Mouse (Mus musculus) E14TG2a.4 (cell line): ENCODE data around the gene Atat1.

ENCODE experiments used
- H3K27me3 ChIP-seq: 2 replicates; pipeline ENCODE4 v1.6.1; 2014; ENCODE audit warnings: low read length, control low read depth; ENCODE audit not compliant: insufficient read depth
- H3K36me3 ChIP-seq: 2 replicates; pipeline ENCODE4 v1.6.1; 2014; ENCODE audit warnings: low read length, control low read depth; ENCODE audit not compliant: insufficient read depth
- H3K4me1 ChIP-seq: replicated peaks from 2 replicates; pipeline ENCODE4 v1.6.1; 2014; ENCODE audit warnings: low read depth, low read length, control low read depth
- H3K4me3 ChIP-seq: replicated peaks from 2 replicates; pipeline ENCODE4 v1.5.1; 2014; ENCODE audit warnings: mild to moderate bottlenecking, low read length
- H3K9me3 ChIP-seq: 2 replicates; pipeline ENCODE4 v1.6.1; 2014; ENCODE audit warnings: low read length, control low read depth
- CTCF ChIP-seq: conservative IDR thresholded peaks from 2 replicates; pipeline ENCODE4 v1.5.1; 2014; ENCODE audit warnings: low read length
- NANOG ChIP-seq: IDR thresholded peaks from 2 replicates; pipeline ENCODE4 v1.6.1; 2014; ENCODE audit warnings: borderline replicate concordance, low read length, mixed read lengths
- POU5F1 ChIP-seq: IDR thresholded peaks from 2 replicates; pipeline ENCODE4 v1.6.1; 2014; ENCODE audit warnings: low read length, borderline replicate concordance

Gene Atat1

GRCm38 (mm10) chr17:35914975-35915374, 5.1 kb upstream of the Atat1 start:
- H3K27me3 ChIP-seq, result no peaks in the 10 kb centered on the region
- peaks cover 67% of the 10 kb centered on the region for H3K36me3 ChIP-seq
- H3K9me3 ChIP-seq, result no peaks in the 10 kb centered on the region
- TF ChIP-seq NANOG (no peak), POU5F1 (no peak), CTCF (no peak)
- H3K4me1 ChIP-seq, result peaks cover 51% of the 10 kb centered on the region
- H3K4me3 ChIP-seq, result peak overlapping the region; percentile 99

- Histone ChIP-seq H3K4me3 (peak overlapping the region; percentile 83), H3K9me3 (no peaks in the 10 kb centered on the region), H3K36me3 (peaks cover 79% of the 10 kb centered on the region), H3K4me1 (peaks cover 55% of the 10 kb centered on the region), H3K27me3 (no peaks in the 10 kb centered on the region)
- TF ChIP-seq NANOG (no peak), CTCF (no peak), POU5F1 (no peak)
Measured at GRCm38 (mm10) chr17:35909186-35909918, 523 bp downstream of the Atat1 start.

GRCm38 (mm10) chr17:35907609-35908008, 2.3 kb downstream of the Atat1 start:
- TF ChIP-seq NANOG, result no peak
- H3K36me3 ChIP-seq, result peaks cover 77% of the 10 kb centered on the region
- H3K4me1 ChIP-seq, result peaks cover 43% of the 10 kb centered on the region
- no peak overlapping the region for H3K4me3 ChIP-seq
- H3K9me3 ChIP-seq, result no peaks in the 10 kb centered on the region
- no peaks in the 10 kb centered on the region for H3K27me3 ChIP-seq

GRCm38 (mm10) chr17:35905587-35905986, 4.3 kb downstream of the Atat1 start:
- TF ChIP-seq NANOG (no peak), CTCF (no peak), POU5F1 (no peak)
- Histone ChIP-seq H3K4me3 (no peak overlapping the region), H3K4me1 (peaks cover 40% of the 10 kb centered on the region), H3K27me3 (no peaks in the 10 kb centered on the region), H3K9me3 (no peaks in the 10 kb centered on the region), H3K36me3 (peaks cover 61% of the 10 kb centered on the region)

- H3K4me1 ChIP-seq, result peaks cover 44% of the 10 kb centered on the region
- H3K27me3 ChIP-seq, result no peaks in the 10 kb centered on the region
- H3K4me3 ChIP-seq, result no peak overlapping the region
- no peak for TF ChIP-seq NANOG
- TF ChIP-seq CTCF, result no peak
- TF ChIP-seq POU5F1, result no peak
- H3K9me3 ChIP-seq, result no peaks in the 10 kb centered on the region
- H3K36me3 ChIP-seq, result peaks cover 66% of the 10 kb centered on the region
Measured at GRCm38 (mm10) chr17:35903992-35904355, 5.9 kb downstream of the Atat1 start.

GRCm38 (mm10) chr17:35903343-35903991, 6.4 kb downstream of the Atat1 start:
- H3K9me3 ChIP-seq, result no peaks in the 10 kb centered on the region
- H3K4me1 ChIP-seq, result peaks cover 41% of the 10 kb centered on the region
- no peak overlapping the region for H3K4me3 ChIP-seq
- TF ChIP-seq CTCF, result no peak
- TF ChIP-seq NANOG, result no peak
- TF ChIP-seq POU5F1, result no peak
- peaks cover 62% of the 10 kb centered on the region for H3K36me3 ChIP-seq
- H3K27me3 ChIP-seq, result no peaks in the 10 kb centered on the region

GRCm38 (mm10) chr17:35900636-35901035, 9.2 kb downstream of the Atat1 start:
- Histone ChIP-seq H3K36me3 (peaks cover 42% of the 10 kb centered on the region), H3K27me3 (no peaks in the 10 kb centered on the region), H3K9me3 (no peaks in the 10 kb centered on the region), H3K4me3 (no peak overlapping the region), H3K4me1 (peaks cover 52% of the 10 kb centered on the region)
- no peak for TF ChIP-seq NANOG
- no peak for TF ChIP-seq POU5F1
- no peak for TF ChIP-seq CTCF

GRCm38 (mm10) chr17:35897644-35898573, 12.0 kb downstream of the Atat1 start:
- Histone ChIP-seq H3K4me1 (peaks cover 73% of the 10 kb centered on the region), H3K27me3 (no peaks in the 10 kb centered on the region), H3K9me3 (no peaks in the 10 kb centered on the region), H3K4me3 (peak overlapping the region; percentile 92), H3K36me3 (peaks cover 46% of the 10 kb centered on the region)
- TF ChIP-seq CTCF, result no peak
- TF ChIP-seq NANOG, result no peak
- TF ChIP-seq POU5F1, result no peak
